10 mouse cellular contexts compared by ENCODE assay signal in genomic region chr5:108206008-108206407, GRCm38 (mm10).
DNase-seq lines count a peak whose midpoint lies in the region; ATAC-seq and TF ChIP-seq lines count a peak whose summit lies in the region.
"Had no signal": no experiment of that assay in that cellular context is flagged by ENCODE, and none has a peak within 500 bp of the region (broad histone marks: within the 10 kb centered on the region; RNA-seq: fewer than 3 reads in every experiment).

No protein-coding gene starts in this region.

- H3K4me1 ChIP-seq in intestine, postnatal 0 days (replicated peaks; ENCODE audit: control insufficient read depth, insufficient read depth, low read length): no peaks in the 10 kb centered on the region
- no peaks in the 10 kb centered on the region for H3K4me1 ChIP-seq in intestine, embryonic 16.5 days (ENCODE audit: control insufficient read depth, insufficient read depth, low read length)
- no peaks in the 10 kb centered on the region for H3K4me1 ChIP-seq in forebrain, postnatal 0 days (ENCODE audit: insufficient read depth)

- no peak for ATAC-seq in intestine, postnatal 0 days
- ATAC-seq in intestine, embryonic 16.5 days: no peak
- ATAC-seq in CD4-positive, CD25-positive, alpha-beta regulatory T cell, adult 4 months: peak; percentile 51
- ATAC-seq in frontal cortex, adult (ENCODE audit: low TSS enrichment): no peak
- ATAC-seq in forebrain, postnatal 0 days: no peak

- peak; percentile 16 for DNase-seq in 3T3-L1 (ENCODE audit: low read depth, low spot score)
- peak; percentile 4 for DNase-seq in c-Kit-positive CD71-positive TER-119-positive erythroid progenitor cells, embryonic 14.5 days (ENCODE audit: low spot score)
- no peak for DNase-seq in frontal cortex, postnatal 36 days (ENCODE audit: low spot score in 2 of 2)
- DNase-seq in forebrain, postnatal 0 days: no peak

- no peak overlapping the region for H3K27ac ChIP-seq in intestine, postnatal 0 days (ENCODE audit: low read depth, low read length)
- H3K27ac ChIP-seq in intestine, embryonic 16.5 days (ENCODE audit: low read length): no peak overlapping the region
- no peak overlapping the region for H3K27ac ChIP-seq in forebrain, postnatal 0 days (ENCODE audit: low read depth, low read length)
- H3K27ac ChIP-seq: macrophage had no signal

- H3K4me3 ChIP-seq in intestine, postnatal 0 days (ENCODE audit: low read depth, low read length): no peak overlapping the region
- no peak overlapping the region for H3K4me3 ChIP-seq in intestine, embryonic 16.5 days (ENCODE audit: low read length)
- H3K4me3 ChIP-seq in forebrain, postnatal 0 days (ENCODE audit: low read depth, low read length): no peak overlapping the region
- H3K4me3 ChIP-seq: myocyte had no signal

- no peaks in the 10 kb centered on the region for H3K9me3 ChIP-seq in intestine, postnatal 0 days (ENCODE audit: control insufficient read depth)
- H3K9me3 ChIP-seq in intestine, embryonic 16.5 days (ENCODE audit: control insufficient read depth, low read length): no peaks in the 10 kb centered on the region
- H3K9me3 ChIP-seq in forebrain, postnatal 0 days (ENCODE audit: low read length): no peaks in the 10 kb centered on the region

- H3K36me3 ChIP-seq in intestine, postnatal 0 days (ENCODE audit: control insufficient read depth, insufficient read depth): no peaks in the 10 kb centered on the region
- no peaks in the 10 kb centered on the region for H3K36me3 ChIP-seq in intestine, embryonic 16.5 days (ENCODE audit: control insufficient read depth, insufficient read depth, low read length)
- H3K36me3 ChIP-seq in forebrain, postnatal 0 days (ENCODE audit: insufficient read depth): no peaks in the 10 kb centered on the region

- H3K27me3 ChIP-seq in intestine, postnatal 0 days (replicated peaks; ENCODE audit: control insufficient read depth, insufficient read depth, low read length): no peaks in the 10 kb centered on the region
- no peaks in the 10 kb centered on the region for H3K27me3 ChIP-seq in intestine, embryonic 16.5 days (replicated peaks; ENCODE audit: control insufficient read depth, insufficient read depth, low read length)
- H3K27me3 ChIP-seq in forebrain, postnatal 0 days (ENCODE audit: insufficient read depth, low read length): no peaks in the 10 kb centered on the region

- no peak overlapping the region for H3K4me2 ChIP-seq in intestine, postnatal 0 days (replicated peaks; ENCODE audit: low read depth)
- no peak overlapping the region for H3K4me2 ChIP-seq in intestine, embryonic 16.5 days (ENCODE audit: low read depth, low read length)
- H3K4me2 ChIP-seq in forebrain, postnatal 0 days (ENCODE audit: low read depth): no peak overlapping the region

- no peak overlapping the region for H3K9ac ChIP-seq in intestine, postnatal 0 days (ENCODE audit: low read depth, low read length)
- no peak overlapping the region for H3K9ac ChIP-seq in intestine, embryonic 16.5 days (ENCODE audit: low read depth, low read length)
- no peak overlapping the region for H3K9ac ChIP-seq in forebrain, postnatal 0 days

- peak; percentile 50 for TF ChIP-seq CTCF in intestine, postnatal 0 days (IDR thresholded peaks at IDR 0.05; ENCODE audit: low read depth)
- TF ChIP-seq CTCF in forebrain, postnatal 0 days (IDR thresholded peaks at IDR 0.05; ENCODE audit: low read depth): no peak

Comparison
In these comparisons a context has a peak if more than half of its experiments do, and no peak if none do; other contexts are left out.
1. DNase-seq: peak in 3T3-L1 (single experiment) and c-Kit-positive CD71-positive TER-119-positive erythroid progenitor cells, embryonic 14.5 days (single experiment); none in frontal cortex, postnatal 36 days (0 of 2) and forebrain, postnatal 0 days (single experiment).